Mouse (Mus musculus): ENCODE measurements around the gene Rnf38.

Gene Rnf38

DNA sequence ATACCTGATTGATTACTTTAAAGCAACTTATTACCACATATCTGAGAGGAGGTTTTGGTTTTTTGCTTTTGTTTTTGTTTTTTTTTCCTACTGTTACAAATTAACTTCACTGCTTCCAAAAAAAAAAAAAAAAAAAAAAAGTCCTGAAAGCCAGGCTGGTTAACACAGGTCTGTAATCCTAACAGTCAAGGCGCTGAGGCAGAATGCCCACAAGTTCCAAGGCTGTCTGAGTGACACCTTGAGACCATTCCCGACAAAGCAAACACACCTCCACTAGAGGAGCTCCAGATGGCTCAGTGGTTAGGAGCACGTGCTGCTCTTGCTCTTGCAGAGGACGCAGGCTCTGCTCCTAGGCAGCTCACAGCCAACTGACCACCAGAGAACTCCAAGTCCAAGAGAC is 10.1 kb downstream of the Rnf38 start:
- DNase-seq, result no peak

- no peak for DNase-seq
Measured at GRCm38 (mm10) chr4:44216797-44217442, 16.7 kb downstream of the Rnf38 start.

- DNase-seq, result peak in 1 of 2 experiments; percentile 24
Measured at GRCm38 (mm10) chr4:44199968-44200367, 33.6 kb downstream of the Rnf38 start.

- DNase-seq, result no peak
Measured at GRCm38 (mm10) chr4:44187431-44187830, 46.2 kb downstream of the Rnf38 start.

DNA sequence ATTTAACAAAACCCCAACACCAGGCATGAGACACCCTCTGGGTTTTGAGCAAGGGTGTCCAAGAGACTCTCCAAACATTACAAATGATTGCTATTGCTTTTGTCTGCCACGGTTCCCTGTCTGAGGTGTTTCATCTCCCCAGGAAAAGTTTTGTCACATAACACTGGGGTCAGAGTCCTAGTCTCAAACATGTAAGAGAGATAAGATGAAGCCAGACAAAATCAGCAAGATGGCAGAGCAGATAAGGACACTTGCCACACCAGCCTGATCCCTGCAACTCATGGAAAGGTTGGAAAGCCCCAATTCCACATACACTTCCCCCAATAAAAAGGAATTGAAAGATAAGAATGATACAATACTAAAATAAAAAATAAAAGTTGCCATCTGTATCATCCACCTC is 49.7 kb downstream of the Rnf38 start:
- DNase-seq, result no peak

DNA sequence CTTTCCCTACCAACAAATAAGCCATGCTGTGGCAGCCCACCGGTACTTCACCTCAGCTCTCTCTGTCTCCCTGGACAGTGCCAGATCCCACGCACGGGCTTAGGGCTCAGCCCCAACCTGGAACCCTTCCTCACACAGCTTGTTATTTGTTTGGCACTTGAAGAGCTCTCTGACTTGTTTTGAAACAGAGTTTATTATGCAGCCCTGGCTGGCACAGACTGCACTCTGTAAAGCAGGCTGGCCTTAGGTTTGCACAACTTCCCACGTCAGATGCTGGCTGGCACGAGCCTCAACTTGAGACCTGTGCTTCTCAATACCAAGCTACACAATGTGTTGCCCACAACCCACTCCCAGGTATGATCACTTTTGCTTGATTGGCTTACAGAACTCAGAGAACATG is 53.8 kb downstream of the Rnf38 start:
- peak in 1 of 2 experiments; percentile 39 for DNase-seq

- peak in 1 of 2 experiments; percentile 69 for DNase-seq
Measured at GRCm38 (mm10) chr4:44173177-44173576, 60.4 kb downstream of the Rnf38 start.

DNA sequence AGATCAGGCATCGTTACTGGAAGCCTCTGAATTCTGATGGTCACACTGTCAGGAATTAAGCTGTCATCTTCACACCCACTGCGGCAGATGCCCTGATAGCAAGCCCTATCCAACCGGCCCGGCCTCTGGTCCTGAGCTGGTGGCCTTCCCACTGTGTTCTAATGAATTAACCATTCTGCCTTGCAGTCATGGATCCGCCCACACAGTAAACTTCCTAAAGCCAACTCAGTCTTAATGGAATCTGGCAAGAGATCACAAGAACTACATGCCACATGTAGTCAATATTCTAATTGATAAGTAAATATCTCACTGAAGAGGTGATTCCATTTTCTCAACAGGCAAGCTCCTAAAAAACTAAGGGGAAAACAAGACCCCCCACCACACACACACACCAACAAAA is 60.9 kb downstream of the Rnf38 start:
- no peak for DNase-seq

DNA sequence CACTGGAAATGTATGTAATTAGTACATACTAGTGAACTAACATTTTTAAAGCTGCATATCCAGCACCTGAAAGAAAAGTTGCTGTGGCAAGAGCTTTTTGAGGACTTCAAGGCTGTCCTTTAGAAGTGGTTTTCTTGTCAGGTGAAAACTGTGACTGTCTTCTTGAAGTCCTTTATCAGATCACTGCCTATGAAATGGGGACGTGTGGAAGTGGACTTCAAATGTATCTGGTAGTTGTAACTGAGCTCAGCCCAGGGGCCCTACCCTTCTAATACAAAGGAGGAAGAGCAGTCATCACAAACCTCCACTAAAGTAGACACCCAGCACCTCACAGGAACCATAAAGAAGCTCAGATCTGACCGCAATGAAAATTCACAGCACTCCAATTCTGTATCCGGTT is 63.7 kb downstream of the Rnf38 start:
- no peak for DNase-seq

- no peak for DNase-seq
Measured at GRCm38 (mm10) chr4:44168816-44169215, 64.8 kb downstream of the Rnf38 start.

GRCm38 (mm10) chr4:44168231-44168647 is 65.3 kb downstream of the Rnf38 start:
- peak; percentile 97 to 99 for DNase-seq

GRCm38 (mm10) chr4:44167397-44168121 is 66.0 kb downstream of the Rnf38 start:
- DNase-seq, result peak; percentile 89 to 94

DNA sequence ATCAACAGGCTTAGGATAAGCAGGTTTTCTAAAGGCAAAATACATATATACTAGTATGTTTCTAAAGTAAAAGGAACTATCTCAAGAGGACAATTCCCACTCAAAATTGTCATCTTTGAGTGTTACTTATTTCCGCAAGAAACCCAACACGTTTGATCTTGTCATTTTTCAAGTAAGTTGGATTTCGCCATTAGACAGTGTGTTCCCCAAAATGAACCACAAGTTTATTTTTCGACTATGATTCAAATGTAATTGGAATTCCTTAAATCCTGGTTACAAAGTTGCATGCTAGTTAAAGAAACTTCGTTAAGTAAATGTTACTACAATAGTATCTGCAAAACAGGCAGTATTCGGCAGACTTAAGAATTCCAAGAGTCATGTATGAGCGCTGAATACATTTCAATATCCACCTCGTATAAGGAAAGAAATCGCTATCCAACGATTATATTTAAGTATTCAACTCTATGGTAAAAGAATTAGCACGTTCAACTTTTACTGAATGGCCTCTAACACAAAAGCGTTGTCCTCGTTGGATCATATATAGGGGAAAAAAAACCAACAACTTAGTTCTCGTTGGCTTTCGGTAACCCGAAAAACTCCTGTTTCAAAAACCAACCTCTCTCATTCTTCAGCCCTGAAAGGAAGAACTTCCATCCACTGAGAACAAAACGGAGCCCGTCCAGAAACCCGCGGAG is 66.7 kb downstream of the Rnf38 start:
- no peak for DNase-seq

- DNase-seq, result no peak
Measured at GRCm38 (mm10) chr4:44164621-44165020, 69.0 kb downstream of the Rnf38 start.

GRCm38 (mm10) chr4:44163034-44163433 is 70.6 kb downstream of the Rnf38 start:
- no peak for DNase-seq

DNA sequence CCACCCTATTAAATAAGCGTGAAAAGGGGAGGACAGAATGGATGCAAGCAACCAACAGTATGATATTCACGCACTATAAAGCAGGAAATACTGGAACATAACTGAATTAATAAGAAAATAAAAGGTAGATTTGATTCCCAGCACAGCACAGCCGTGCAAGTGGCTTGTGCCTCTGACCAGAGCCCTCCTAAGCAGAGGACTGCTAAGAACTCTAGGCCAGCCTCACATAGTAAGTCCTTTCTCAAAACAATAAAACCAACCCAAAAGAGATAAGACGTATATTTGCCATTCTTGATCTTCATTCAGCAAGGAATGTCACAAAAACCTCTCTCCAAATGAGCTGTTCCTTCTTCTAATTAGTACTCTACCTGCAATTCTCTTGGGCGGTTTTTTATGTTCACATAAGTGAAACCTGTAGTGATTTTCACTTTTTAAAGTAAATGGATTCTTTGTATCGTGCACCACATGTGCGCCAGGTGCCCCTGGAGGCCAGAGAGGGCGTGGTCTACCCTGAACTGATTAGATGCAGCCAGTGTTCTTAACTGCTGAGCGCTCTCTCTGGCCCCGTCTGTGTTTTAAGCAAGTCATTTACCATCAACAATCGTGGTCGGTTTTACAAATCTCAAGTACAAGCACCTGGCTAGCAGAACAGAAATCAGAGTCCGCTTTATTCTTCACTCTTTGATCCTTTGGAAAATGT is 72.4 kb downstream of the Rnf38 start:
- DNase-seq, result no peak

DNA sequence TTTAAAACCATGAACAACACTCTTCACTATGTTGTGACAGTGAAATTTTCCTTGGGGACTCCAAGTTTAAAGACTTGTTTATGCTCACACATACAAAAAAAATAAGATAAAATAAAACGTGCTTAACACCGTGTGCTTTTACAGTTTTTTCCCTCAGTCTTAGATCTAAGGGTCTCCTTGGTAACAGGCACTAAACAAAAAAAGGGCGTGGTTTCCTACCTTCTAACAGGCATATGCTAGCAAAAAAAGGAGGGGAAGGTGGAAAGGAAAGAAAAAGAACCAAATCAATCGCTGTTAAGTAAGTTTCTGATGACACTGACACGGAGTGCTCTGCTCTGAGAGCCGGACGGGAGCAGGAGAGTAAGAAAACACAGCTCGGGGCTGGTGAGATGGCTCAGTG is 73.8 kb downstream of the Rnf38 start:
- no peak for DNase-seq

- DNase-seq, result no peak
Measured at GRCm38 (mm10) chr4:44156481-44156880, 77.1 kb downstream of the Rnf38 start.

DNA sequence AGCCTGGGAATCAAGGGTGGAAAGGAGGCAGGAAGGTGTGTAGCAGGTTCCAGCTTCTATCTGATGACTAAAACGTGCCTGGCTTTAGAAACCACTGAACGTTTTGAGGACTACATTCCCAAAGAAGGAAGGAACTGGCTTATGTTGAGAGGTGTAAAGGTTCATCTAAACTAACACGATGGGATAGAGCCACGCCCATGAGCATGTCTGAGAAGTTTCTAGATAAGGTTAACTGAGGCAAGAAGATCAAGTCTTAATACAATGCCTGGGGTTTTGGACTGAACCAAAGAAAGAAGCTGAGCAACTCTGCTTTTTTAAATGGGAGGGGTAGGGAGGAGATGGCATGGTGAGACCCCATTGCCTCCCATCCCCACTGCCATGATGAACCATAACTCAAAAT is 78.7 kb downstream of the Rnf38 start:
- DNase-seq, result no peak

GRCm38 (mm10) chr4:44152904-44153303 is 80.7 kb downstream of the Rnf38 start:
- DNase-seq, result no peak

DNA sequence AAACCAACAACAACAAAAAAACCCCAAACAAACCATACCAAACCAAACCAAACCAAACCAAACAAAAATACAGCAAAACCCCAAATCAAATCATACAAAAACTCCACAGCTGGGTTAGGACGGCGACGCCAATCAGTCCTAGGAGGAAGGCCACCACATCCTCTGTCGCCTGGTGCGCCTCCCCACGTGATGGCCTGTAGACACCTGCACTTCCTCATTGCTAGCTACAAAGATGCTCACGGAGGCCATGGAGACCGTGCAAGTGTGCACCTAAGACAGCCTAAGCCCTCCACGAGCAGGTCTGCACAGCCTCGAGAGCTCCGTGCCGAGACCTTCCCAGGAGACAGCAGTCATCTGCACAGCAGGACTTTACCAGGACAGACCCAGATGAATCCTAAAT is 106.8 kb downstream of the Rnf38 start:
- DNase-seq, result no peak

- no peak for DNase-seq
Measured at GRCm38 (mm10) chr4:44119410-44120201, 114.0 kb downstream of the Rnf38 start.

GRCm38 (mm10) chr4:44115046-44115445 is 118.5 kb downstream of the Rnf38 start:
- no peak for DNase-seq

All from lung, postnatal 4 days (tissue).